Mouse (Mus musculus) embryo, embryonic 11.5 days (tissue): ENCODE data around the gene Gast.
"Not testable (repeated sequence)": the region's sequence is repeated elsewhere in the genome, so short reads cannot be mapped to it uniquely, and the experiment has no call there.

Experiments used
- DNase-seq: peaks from one replicate; pipeline ENCODE4 v3.0.0-alpha.2; 2012; ENCODE audit warnings: low read depth, low spot score

Gast gene

GRCm38 (mm10) chr11:100333944-100334457 is at the start of gene Gast:
Gast (plus strand) TSS chr11:100334407.
- DNase-seq, result no peak

GRCm38 (mm10) chr11:100284988-100285387 is 49.2 kb upstream of the Gast start:
- DNase-seq, result no peak

- no peak for DNase-seq
Observed at GRCm38 (mm10) chr11:100287024-100287423, 47.2 kb upstream of the Gast start.

- DNase-seq, result no peak
Observed at GRCm38 (mm10) chr11:100288942-100289341, 45.3 kb upstream of the Gast start.

DNA sequence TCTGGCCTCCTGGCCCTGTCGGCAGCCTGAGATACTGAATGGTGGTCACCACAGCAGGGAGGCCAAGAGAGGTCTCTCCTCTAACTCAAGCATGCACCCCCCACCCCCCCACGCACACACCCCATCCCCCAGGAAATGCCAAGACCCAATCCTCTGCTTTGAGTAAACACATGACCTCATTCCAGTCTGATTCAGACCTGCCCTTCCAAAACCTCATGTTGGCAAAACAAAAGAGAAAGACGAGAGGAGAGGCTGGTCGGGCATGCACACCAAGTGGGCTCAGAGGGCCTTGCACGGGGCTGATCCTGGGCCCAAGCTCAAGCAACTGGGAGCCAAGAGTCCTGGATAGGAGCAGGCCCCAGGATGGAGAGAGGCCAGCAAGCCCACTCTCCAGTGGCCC is 44.0 kb upstream of the Gast start:
- DNase-seq, result no peak

GRCm38 (mm10) chr11:100292884-100293283 is 41.3 kb upstream of the Gast start:
- DNase-seq, result no peak

DNA sequence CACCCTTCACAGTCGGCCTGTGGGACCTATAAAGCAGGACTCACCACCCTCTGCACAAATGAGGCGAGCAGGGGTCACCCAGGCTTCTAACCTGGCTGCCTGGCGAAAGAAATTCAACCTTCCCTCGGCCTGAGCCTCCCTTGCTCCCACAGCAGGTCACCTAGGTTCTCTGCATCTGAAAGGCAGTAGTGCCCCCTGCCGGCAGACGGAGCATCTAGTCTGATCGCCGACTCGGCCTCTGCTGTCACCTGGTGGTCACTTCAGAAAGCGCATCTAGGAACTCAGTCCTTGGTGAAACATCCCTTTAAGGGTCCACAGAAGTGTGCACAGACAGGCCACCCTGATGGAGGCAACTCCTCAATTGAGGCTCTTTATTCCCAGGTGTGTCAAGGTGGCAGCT is 38.9 kb upstream of the Gast start:
- DNase-seq, result peak; percentile 79

DNA sequence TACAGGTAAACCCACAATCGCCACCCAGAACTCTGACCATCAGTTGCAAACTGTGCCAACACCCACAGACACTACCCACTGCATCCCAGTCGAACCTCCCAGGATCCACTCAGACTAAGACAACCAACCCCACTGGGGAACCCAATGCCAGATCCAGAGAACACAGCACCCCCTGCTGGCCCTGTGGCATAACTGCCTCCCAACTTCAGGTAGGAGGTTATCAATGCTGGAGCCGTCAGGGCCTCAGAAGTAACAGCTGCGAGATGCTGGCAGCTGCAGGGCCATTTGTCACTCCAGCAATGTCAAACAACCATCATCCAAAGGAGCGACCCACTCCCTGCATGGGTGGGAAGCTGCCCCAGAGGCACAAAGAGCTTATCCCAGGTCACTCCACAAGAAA is 36.4 kb upstream of the Gast start:
- DNase-seq, result no peak

DNA sequence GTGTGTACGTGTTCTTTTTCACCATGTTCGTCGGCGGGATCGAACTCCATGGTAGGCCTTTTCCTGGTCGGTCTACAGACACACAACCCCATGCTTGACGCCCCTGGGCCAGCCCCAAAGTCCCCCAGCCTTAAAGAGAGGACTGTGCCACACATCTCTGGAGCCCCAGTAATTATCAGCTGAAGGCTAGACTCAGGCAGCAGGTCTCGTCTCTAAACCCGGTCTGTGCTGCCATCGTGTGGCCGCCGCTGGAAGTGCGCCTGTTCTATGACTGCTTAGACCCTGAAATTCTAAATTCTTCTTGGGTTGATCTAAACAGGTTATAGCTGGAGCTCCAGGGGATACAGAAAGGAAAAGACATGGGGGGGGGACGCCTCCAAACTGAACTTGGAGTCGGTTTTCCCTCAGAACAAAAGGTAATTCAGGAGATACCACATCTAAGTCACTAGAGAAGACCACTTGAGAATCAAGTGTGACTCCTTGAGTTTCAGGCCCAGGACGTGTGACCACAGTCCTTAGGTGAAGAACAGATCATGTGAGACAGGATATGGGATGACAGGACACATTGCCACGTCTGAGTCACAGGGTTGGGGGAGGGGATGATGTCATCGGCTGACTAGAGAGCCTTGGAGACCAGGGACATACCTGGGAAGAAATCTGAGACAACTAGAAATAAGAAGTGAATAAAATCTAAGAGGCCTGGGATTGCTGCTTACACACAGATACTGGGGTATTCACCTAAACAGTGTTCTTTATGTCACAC is 35.8 kb upstream of the Gast start:
- peak; percentile 73 for DNase-seq

- DNase-seq, result peak; percentile 49
Observed at GRCm38 (mm10) chr11:100300293-100300692, 33.9 kb upstream of the Gast start.

- no peak for DNase-seq
Observed at GRCm38 (mm10) chr11:100301292-100301691, 32.9 kb upstream of the Gast start.

- DNase-seq, result no peak
Observed at GRCm38 (mm10) chr11:100307900-100308299, 26.3 kb upstream of the Gast start.

DNA sequence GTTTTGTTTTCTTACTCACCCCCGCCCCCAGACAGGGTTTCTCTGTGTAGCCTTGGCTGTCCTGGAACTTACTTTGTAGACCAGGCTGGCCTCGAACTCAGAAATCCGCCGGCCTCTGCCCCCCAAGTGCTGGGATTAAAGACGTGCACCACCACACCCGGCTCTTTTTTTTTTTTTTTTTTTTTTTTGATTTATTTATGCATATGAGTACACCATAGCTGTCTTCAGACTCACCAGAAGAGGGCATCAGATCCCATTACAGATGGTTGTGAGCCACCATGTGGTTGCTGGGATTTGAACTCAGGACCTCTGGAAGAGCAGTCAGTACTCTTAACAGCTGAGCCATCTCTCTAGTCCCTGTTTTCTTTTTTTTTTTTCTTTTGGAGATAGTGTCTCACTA is 25.5 kb upstream of the Gast start:
- DNase-seq, result not testable (repeated sequence)

DNA sequence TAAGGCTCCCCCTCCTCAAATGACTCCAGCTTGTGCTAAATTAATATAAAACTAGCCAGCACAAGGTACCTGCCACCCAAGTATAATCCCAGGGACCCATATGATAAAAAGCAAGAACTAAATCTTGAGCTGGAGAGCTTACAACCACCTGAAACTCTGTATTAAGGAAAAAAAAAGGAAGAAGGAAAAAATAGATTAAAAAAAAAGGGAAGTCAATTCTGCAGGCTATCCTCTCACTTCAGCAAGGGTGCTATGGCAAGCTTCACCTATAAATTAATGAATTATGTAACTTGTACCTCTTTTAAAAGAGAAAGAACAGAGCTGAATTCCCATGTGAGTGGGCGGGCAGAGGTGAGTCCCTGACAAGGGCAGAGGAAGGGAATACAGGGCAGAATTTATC is 22.6 kb upstream of the Gast start:
- DNase-seq, result no peak

GRCm38 (mm10) chr11:100312096-100312679 is 22.0 kb upstream of the Gast start:
- no peak for DNase-seq

DNA sequence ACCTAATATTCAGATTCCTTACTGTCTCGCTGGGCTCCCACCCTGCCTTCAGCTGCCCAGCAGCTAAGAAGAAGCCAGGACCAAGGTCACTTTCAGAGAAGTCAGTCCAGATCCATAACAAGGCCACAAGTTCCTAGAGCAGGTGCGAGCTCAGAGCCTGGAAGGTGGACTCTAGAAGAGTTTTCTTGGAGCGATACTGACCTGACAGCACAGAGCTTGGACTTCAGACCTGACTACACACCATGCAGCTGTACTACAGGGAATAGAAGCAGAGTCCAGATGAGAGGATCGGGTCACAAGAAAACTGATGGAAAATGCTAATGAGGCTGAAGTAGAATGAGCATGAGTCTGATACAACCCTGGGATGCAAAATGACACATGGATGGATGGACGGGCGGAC is 20.8 kb upstream of the Gast start:
- no peak for DNase-seq

GRCm38 (mm10) chr11:100315439-100315838 is 18.8 kb upstream of the Gast start:
- no peak for DNase-seq

DNA sequence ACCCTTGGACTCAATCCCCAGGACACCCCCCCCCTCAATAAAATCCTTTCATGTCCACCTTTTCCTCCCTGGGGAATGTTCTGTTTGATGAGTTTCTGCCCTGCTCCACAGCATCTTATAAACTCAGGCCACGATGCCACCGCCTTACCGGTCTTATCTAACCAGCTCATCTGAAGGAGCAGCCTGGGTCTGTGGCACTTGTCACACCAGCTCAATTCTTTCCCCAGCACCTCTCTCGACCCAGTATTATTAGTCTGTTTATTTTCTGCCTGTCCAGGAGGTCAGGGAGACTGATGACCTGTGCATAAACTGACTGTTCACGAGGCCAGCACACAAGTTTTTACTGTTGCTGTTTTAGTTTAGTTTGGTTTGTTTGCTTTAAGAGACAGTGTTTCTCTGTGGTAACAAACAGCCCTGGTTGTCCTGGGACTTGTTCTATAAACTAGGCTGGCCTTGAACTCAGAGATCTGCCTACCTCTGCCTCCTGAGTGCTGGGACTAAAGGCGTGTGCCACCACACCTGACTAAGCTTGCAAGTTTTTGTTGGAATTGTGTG is 16.3 kb upstream of the Gast start:
- no peak for DNase-seq

DNA sequence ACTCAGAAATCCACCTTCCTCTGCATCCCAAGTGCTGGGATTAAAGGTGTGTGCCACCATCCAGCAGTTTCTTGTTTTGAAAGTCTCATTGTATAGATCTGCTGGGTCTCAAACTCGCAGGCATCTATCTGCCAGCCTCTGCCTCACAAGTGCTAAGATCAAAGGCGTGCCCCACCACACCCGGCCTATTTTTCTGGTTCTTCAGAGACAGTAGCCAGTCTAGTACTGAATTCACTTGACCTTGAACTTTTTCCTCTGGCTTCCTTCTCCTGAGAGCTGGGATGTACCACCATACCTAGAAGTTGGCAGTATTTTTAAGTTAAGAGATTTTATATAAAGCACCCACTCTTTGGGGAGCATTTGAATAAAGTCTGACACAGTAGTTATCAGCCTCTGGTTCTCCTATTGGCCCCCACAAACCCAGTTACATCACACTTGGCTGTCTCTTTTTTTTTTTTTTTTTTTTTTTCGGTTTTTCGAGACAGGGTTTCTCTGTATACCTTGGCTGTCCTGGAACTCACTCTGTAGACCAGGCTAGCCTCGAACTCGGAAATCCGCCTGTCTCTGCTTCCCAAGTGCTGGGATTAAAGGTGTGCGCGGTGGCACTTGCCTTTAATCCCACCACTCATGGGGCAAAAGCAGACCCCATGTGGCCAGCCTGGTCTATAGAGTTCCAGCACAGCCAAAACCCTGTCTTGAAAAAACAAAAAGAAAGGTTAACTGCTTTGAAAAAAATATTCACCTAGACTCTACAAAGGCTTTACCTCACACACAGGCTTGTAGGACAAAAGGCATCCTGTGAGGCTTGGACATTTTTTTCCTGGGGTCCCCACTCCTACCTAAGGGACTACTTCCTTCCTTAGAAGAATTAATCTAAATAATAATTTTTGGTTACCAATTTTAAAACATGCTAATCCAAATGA is 15.4 kb upstream of the Gast start:
- no peak for DNase-seq

- peak; percentile 100 for DNase-seq
Observed at GRCm38 (mm10) chr11:100319492-100320171, 14.6 kb upstream of the Gast start, which contains the start of gene Eif1. Eif1 (plus strand) TSS chr11:100319885.

DNA sequence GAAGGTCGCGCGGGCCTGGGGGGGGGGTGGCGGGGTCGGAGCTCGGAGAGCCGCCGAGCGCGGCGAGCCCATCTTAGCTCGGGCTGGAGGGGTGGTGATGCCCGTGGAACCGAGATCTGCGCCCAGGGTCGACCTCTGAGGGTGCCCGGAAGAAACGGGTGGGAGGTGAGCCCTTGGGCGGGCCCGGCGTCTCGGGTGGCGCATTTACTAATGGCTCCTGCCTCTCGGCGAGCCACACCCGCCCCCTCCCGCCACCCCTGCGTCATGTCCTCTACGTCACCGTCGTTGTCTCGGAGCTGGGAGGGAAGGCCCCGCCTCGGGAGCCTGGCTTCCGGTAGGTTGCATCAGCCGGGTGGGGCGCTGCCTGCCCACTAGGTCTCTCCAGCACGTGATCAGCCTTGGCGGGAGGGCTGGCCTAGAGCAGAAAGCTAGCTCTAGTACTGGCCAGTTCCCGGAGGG is 14.0 kb upstream of the Gast start:
- peak; percentile 95 for DNase-seq
